Comparison of ENCODE assay signal across 26 mouse cellular contexts in genomic region chr4:57612716-57613115, GRCm38 (mm10). TPM values are rescaled to one million over a fixed set of nuclear protein-coding genes. Genes with fewer than 3 reads are reported as not detected.
DNase-seq lines count a peak whose midpoint lies in the region; ATAC-seq and TF ChIP-seq lines count a peak whose summit lies in the region.
"Had no signal": no experiment of that assay in that cellular context is flagged by ENCODE, and none has a peak within 500 bp of the region (broad histone marks: within the 10 kb centered on the region; RNA-seq: fewer than 3 reads in every experiment).

No protein-coding gene starts in this region.

- peaks cover 38% of the 10 kb centered on the region for H3K4me1 ChIP-seq in heart, embryonic 12.5 days (replicated peaks)
- peaks cover 2% of the 10 kb centered on the region; the same call in 1 of the 2 replicates for H3K4me1 ChIP-seq in embryonic facial prominence, embryonic 11.5 days (ENCODE audit: control insufficient read depth, insufficient read depth, low read length)
- H3K4me1 ChIP-seq: neural tube, embryonic 13.5 days had no signal

- H3ac ChIP-seq in myocyte (ENCODE audit: control insufficient read depth, insufficient read length): no peak overlapping the region

- peaks cover 97% of the 10 kb centered on the region for H3K79me2 ChIP-seq in myocyte (ENCODE audit: control insufficient read depth, insufficient read depth)

- H3K4me3 ChIP-seq in heart, embryonic 12.5 days: no peak overlapping the region
- H3K4me3 ChIP-seq in embryonic facial prominence, embryonic 11.5 days (ENCODE audit: low read depth, low read length): no peak overlapping the region
- H3K4me3 ChIP-seq in myocyte: no peak overlapping the region
- H3K4me3 ChIP-seq: heart, embryonic 15.5 days; hindbrain, embryonic 15.5 days; intestine, embryonic 15.5 days; midbrain, embryonic 15.5 days; neural tube, embryonic 13.5 days had no signal

- no peaks in the 10 kb centered on the region for H3K36me3 ChIP-seq in heart, embryonic 12.5 days
- H3K36me3 ChIP-seq in embryonic facial prominence, embryonic 11.5 days (replicated peaks; ENCODE audit: control insufficient read depth, insufficient read depth, low read depth, low read length): no peaks in the 10 kb centered on the region
- no peaks in the 10 kb centered on the region for H3K36me3 ChIP-seq in myocyte (ENCODE audit: control insufficient read depth, insufficient read depth)
- H3K36me3 ChIP-seq: heart, embryonic 15.5 days; hindbrain, embryonic 15.5 days; intestine, embryonic 15.5 days; midbrain, embryonic 15.5 days; neural tube, embryonic 13.5 days had no signal

- H3K4me2 ChIP-seq in heart, embryonic 12.5 days: no peak overlapping the region
- no peak overlapping the region for H3K4me2 ChIP-seq in embryonic facial prominence, embryonic 11.5 days (ENCODE audit: low read depth, low read length)
- peak overlapping the region; percentile 54 for H3K4me2 ChIP-seq in myocyte (ENCODE audit: low read depth)
- H3K4me2 ChIP-seq: hindbrain, embryonic 15.5 days; midbrain, embryonic 15.5 days; neural tube, embryonic 13.5 days had no signal

- no peak for TF ChIP-seq POLR2A in myocyte (IDR thresholded peaks at IDR 0.05; ENCODE audit: insufficient read length, low read depth)

- no peak overlapping the region for H3K9ac ChIP-seq in heart, embryonic 12.5 days
- H3K9ac ChIP-seq in embryonic facial prominence, embryonic 11.5 days (replicated peaks; ENCODE audit: low read length): no peak overlapping the region
- H3K9ac ChIP-seq: heart, embryonic 15.5 days; hindbrain, embryonic 15.5 days; intestine, embryonic 15.5 days; midbrain, embryonic 15.5 days; neural tube, embryonic 13.5 days had no signal

- 81% methylated on average over 5 of the region's 5 CpGs for WGBS in heart, embryonic 12.5 days
- WGBS in embryonic facial prominence, embryonic 11.5 days: 89% methylated on average over 5 of the region's 5 CpGs

- no peak overlapping the region for H3K27ac ChIP-seq in heart, embryonic 12.5 days (ENCODE audit: poor library complexity, severe bottlenecking)
- peak overlapping the region; percentile 85; the same call in 1 of the 2 replicates for H3K27ac ChIP-seq in embryonic facial prominence, embryonic 11.5 days (replicated peaks; ENCODE audit: low read depth, low read length)
- H3K27ac ChIP-seq: hindbrain, embryonic 15.5 days; midbrain, embryonic 15.5 days; neural tube, embryonic 13.5 days had no signal

- peak; percentile 56 to 79 for DNase-seq in adrenal gland, adult (ENCODE audit: inconsistent age in 2 of 2, low spot score in 1 of 2)
- no peak for DNase-seq in adrenal gland, postnatal 10 days
- peak; percentile 79 for DNase-seq in heart, adult 11 months
- DNase-seq in embryonic facial prominence, embryonic 11.5 days (ENCODE audit: low spot score): no peak
- no peak for DNase-seq in layer of hippocampus, adult 8-10 months (ENCODE audit: low spot score in 2 of 2)
- DNase-seq: cerebellum, adult 8-10 months; cerebellum, postnatal 36 days; gastrocnemius, postnatal 14 days; heart, adult 18-20 months; kidney, adult 8-10 months; kidney, postnatal 10 days; lung, postnatal 4 days; right cerebral cortex, adult 18-20 months; right cerebral cortex, postnatal 4 days; thymus, postnatal 36 days had no signal

- ATAC-seq in heart, embryonic 12.5 days (ENCODE audit: insufficient number of reproducible peaks, low FRiP score): no peak
- ATAC-seq in embryonic facial prominence, embryonic 11.5 days (replicated peaks; ENCODE audit: insufficient number of reproducible peaks, low FRiP score, low TSS enrichment, low read depth): no peak
- ATAC-seq: activated CD4-positive, CD25-positive, alpha-beta regulatory T cell, adult 4 months; forebrain, embryonic 14.5 days; midbrain, embryonic 15.5 days had no signal

- H3K27me3 ChIP-seq in heart, embryonic 12.5 days (replicated peaks): no peaks in the 10 kb centered on the region
- H3K27me3 ChIP-seq in embryonic facial prominence, embryonic 11.5 days (ENCODE audit: control insufficient read depth, insufficient read depth, low read length): no peaks in the 10 kb centered on the region
- H3K27me3 ChIP-seq in myocyte (ENCODE audit: control insufficient read depth, insufficient read depth, insufficient read length): no peaks in the 10 kb centered on the region
- H3K27me3 ChIP-seq: hindbrain, embryonic 15.5 days; intestine, embryonic 15.5 days; midbrain, embryonic 15.5 days; neural tube, embryonic 13.5 days had no signal

- 0 out of 2 replicates have a peak, but pooled peaks cover 3% of the 10 kb centered on the region for H3K9me3 ChIP-seq in heart, embryonic 12.5 days (replicated peaks)
- no peaks in the 10 kb centered on the region for H3K9me3 ChIP-seq in embryonic facial prominence, embryonic 11.5 days (replicated peaks; ENCODE audit: control insufficient read depth, low read length)
- H3K9me3 ChIP-seq: heart, embryonic 15.5 days; hindbrain, embryonic 15.5 days; intestine, embryonic 15.5 days; midbrain, embryonic 15.5 days; neural tube, embryonic 13.5 days had no signal

TF ChIP-seq in myocyte, 11 proteins besides CTCF, POLR2A, EP300 and RAD21:
- TF ChIP-seq SRF (IDR thresholded peaks at IDR 0.05; ENCODE audit: control insufficient read depth, insufficient read length, low read depth): no peak
- TF ChIP-seq MYOG (IDR thresholded peaks at IDR 0.05; ENCODE audit: control insufficient read depth in 1 of 3, insufficient read depth in 1 of 3, insufficient read length in 2 of 3, low read depth in 2 of 3): peak in 1 of 3 experiments; percentile 35
- TF ChIP-seq MYOD1 (IDR thresholded peaks at IDR 0.05; ENCODE audit: control insufficient read depth in 1 of 3, insufficient read length in 2 of 3, low read depth in 2 of 3): no peak
- TF ChIP-seq REST (IDR thresholded peaks at IDR 0.05; ENCODE audit: insufficient read depth, insufficient read length): no peak
- no peak for TF ChIP-seq TCF3 (IDR thresholded peaks at IDR 0.05; ENCODE audit: insufficient read length, low read depth)
- no peak for TF ChIP-seq POLR2AphosphoS2 (IDR thresholded peaks at IDR 0.05; ENCODE audit: insufficient read length, low read depth)

RNA-seq across cellular contexts. Expression of gene Pakap, which starts 44.7 kb away (rescaled TPM):
- total RNA-seq in adrenal gland, postnatal 10 days (2021): 10 to 100 TPM; 41.1 to 45.9 TPM
- polyA plus RNA-seq in heart, embryonic 12.5 days (2016; fragmentation: Nextera tagmentation; extraction: Ambion mirVana): 72.9 and 74.5 TPM in 2 replicates
- polyA plus RNA-seq in embryonic facial prominence, embryonic 11.5 days (2014; fragmentation: Nextera tagmentation; extraction: Ambion mirVana): 22.9 and 26.7 TPM in 2 replicates
- polyA plus RNA-seq in myocyte (2012; fragmentation: generic; extraction: Trizol): 6.5 TPM
- 10 to 100 TPM; 24.3 to 29.7 (median 26.2) TPM for total RNA-seq in layer of hippocampus, adult 8-10 months (2022)
- total RNA-seq: hematopoietic stem cell, adult 5-6 weeks; megakaryocyte-erythroid progenitor cell, adult 5-6 weeks had no signal

Comparison
In these comparisons a context has a peak if more than half of its experiments do, and no peak if none do; other contexts are left out.
1. DNase-seq: peak in adrenal gland, adult (2 of 2) and heart, adult 11 months (single experiment); none in adrenal gland, postnatal 10 days (single experiment), embryonic facial prominence, embryonic 11.5 days (single experiment) and layer of hippocampus, adult 8-10 months (0 of 2).